Mouse (Mus musculus) forebrain, embryonic 14.5 days (tissue): Measurements from ENCODE around the gene Marc2. TPM values are rescaled to one million over a fixed set of nuclear protein-coding genes. Genes with fewer than 3 reads are reported as not detected.
A peak's percentile ranks its signal among the peaks of the same experiment; 100 is the strongest.

Experiments
- microRNA counts: library from miRNA; unstranded; fragments of <30 nt; microRNA quantifications from one replicate; lab custom pipeline; 2016
- microRNA-seq: library from miRNA; unstranded; fragments of <30 nt; microRNA quantifications from one replicate; pipeline ENCODE4, GENCODE M21; 2016
- polyA plus RNA-seq: library from polyadenylated mRNA; unstranded; fragments of >200 nt; fragmentation: Nextera tagmentation; extraction: Ambion mirVana; gene quantifications from 2 replicates; pipeline ENCODE4 v1.2.1, GENCODE M21; 2014

The Marc2 gene
- polyA plus RNA-seq, 1 experiment from 2014 or later: 132 TPM

MicroRNAs encoded within 50 kb of the gene (microRNA counts, 519-probe panel; counts per million panel counts)
- 3,580 counts per million, percentile 34 among the panel's probes with 10 or more counts for microRNA mmu-miR-1981 (lab: Ali Mortazavi, UCI)

Small RNA genes within 50 kb of the gene (microRNA-seq; reads per million reads assigned to microRNA genes)
- gene Mir1981: 44.7 reads per million, percentile 48 among the genes with 10 or more reads in this experiment

Other genes with a start within 250 kb of the Marc2 start
- 0.99 and 1.4 TPM in 2 replicates for gene Hlx, start 113.8 kb downstream of the Marc2 start, polyA plus RNA-seq
- not detected in 2 replicates for gene Marc1, start 35.1 kb downstream of the Marc2 start, polyA plus RNA-seq
- gene C130074G19Rik, start 36.8 kb upstream of the Marc2 start, polyA plus RNA-seq: 0.90 and 1.3 TPM in 2 replicates
- 12.1 and 12.9 TPM in 2 replicates for gene Mark1, start 153.1 kb upstream of the Marc2 start, polyA plus RNA-seq